Mouse (Mus musculus) heart, adult 2 months (tissue): Measurements from ENCODE around the gene Col25a1.

Experiments used
- EP300 ChIP-seq: fragments of 200-500 bp; IDR thresholded peaks from 2 replicates; pipeline ENCODE4 v1.6.1; 2011; ENCODE audit warnings: low read depth, low read length, control low read depth; ENCODE audit not compliant: insufficient read depth
- POLR2A ChIP-seq: fragments of 200-500 bp; IDR thresholded peaks from 2 replicates; pipeline ENCODE4 v1.6.1; 2011; ENCODE audit warnings: mild to moderate bottlenecking, low read depth, low read length, control low read depth; ENCODE audit not compliant: insufficient read depth

DNA sequence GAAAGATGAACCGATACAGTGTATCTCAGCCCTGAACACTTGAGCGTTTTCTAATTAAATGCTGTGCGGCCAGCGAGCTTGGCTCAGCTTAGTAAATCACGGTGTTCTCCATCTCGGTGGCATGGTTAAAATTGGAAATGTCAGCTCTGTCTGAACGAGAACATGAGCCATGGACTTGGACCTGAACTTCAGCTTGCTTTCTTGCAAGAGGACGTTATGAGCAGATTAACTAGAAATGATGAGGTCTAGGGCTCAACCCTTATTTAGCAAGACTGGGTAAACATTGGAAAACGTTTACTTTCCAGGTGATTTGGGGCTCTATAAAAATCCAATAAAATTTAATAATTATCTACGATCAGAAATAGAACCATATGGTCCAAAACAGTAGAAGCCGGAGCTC lies 83.3 kb downstream of the Col25a1 start:
- no peak for TF ChIP-seq POLR2A
- TF ChIP-seq EP300: no peak
